In genomic region chr7:102243870-102244269, GRCm38 (mm10) we compare ENCODE assay signal across 10 mouse cellular contexts. TPM values are rescaled to one million over a fixed set of nuclear protein-coding genes. Genes with fewer than 3 reads are reported as not detected.
DNase-seq lines count a peak whose midpoint lies in the region; ATAC-seq and TF ChIP-seq lines count a peak whose summit lies in the region.
"Had no signal": no experiment of that assay in that cellular context is flagged by ENCODE, and none has a peak within 500 bp of the region (broad histone marks: within the 10 kb centered on the region; RNA-seq: fewer than 3 reads in every experiment).

No protein-coding gene starts in this region.

- H3K9ac ChIP-seq in kidney, postnatal 0 days (ENCODE audit: low read depth, low read length) = no peak overlapping the region
- no peak overlapping the region for H3K9ac ChIP-seq in liver, embryonic 15.5 days
- H3K9ac ChIP-seq in forebrain, postnatal 0 days = no peak overlapping the region
- H3K9ac ChIP-seq: heart, embryonic 15.5 days; limb, embryonic 15.5 days had no signal

- peak; percentile 16 for DNase-seq in kidney, postnatal 0 days (ENCODE audit: low spot score)
- DNase-seq in kidney, postnatal 14 days = no peak
- DNase-seq in spleen, postnatal 4 days (ENCODE audit: low spot score in 2 of 2) = peak; percentile 56 to 75
- DNase-seq in forebrain, postnatal 0 days = no peak
- DNase-seq in retina, postnatal 1 day = no peak
- no peak for DNase-seq in urinary bladder, adult 2 months (ENCODE audit: low spot score)

- no peak overlapping the region for H3K4me2 ChIP-seq in kidney, postnatal 0 days (ENCODE audit: low read length)
- H3K4me2 ChIP-seq in liver, embryonic 15.5 days = peak overlapping the region; percentile 98
- H3K4me2 ChIP-seq in forebrain, postnatal 0 days (ENCODE audit: low read depth) = no peak overlapping the region
- H3K4me2 ChIP-seq: heart, embryonic 15.5 days; limb, embryonic 15.5 days had no signal

- no peak for TF ChIP-seq CTCF in kidney, postnatal 0 days (IDR thresholded peaks at IDR 0.05; ENCODE audit: low read depth)
- TF ChIP-seq CTCF in forebrain, postnatal 0 days (IDR thresholded peaks at IDR 0.05; ENCODE audit: low read depth) = no peak

- H3K27me3 ChIP-seq in kidney, postnatal 0 days (ENCODE audit: insufficient read depth, low read length) = no peaks in the 10 kb centered on the region
- no peaks in the 10 kb centered on the region for H3K27me3 ChIP-seq in liver, embryonic 15.5 days
- no peaks in the 10 kb centered on the region for H3K27me3 ChIP-seq in forebrain, postnatal 0 days (ENCODE audit: insufficient read depth, low read length)
- H3K27me3 ChIP-seq: heart, embryonic 15.5 days; limb, embryonic 15.5 days had no signal

- peaks cover 34% of the 10 kb centered on the region for H3K4me1 ChIP-seq in kidney, postnatal 0 days (replicated peaks; ENCODE audit: insufficient read depth, low read length)
- H3K4me1 ChIP-seq in liver, embryonic 15.5 days (replicated peaks) = peaks cover 72% of the 10 kb centered on the region
- no peaks in the 10 kb centered on the region for H3K4me1 ChIP-seq in forebrain, postnatal 0 days (ENCODE audit: insufficient read depth)

- no peak for ATAC-seq in kidney, postnatal 0 days (replicated peaks; ENCODE audit: low FRiP score, low read depth)
- ATAC-seq in granulocyte monocyte progenitor cell, adult 5-6 weeks (replicated peaks; ENCODE audit: poor library complexity, severe bottlenecking) = peak; percentile 55
- no peak for ATAC-seq in liver, embryonic 15.5 days (ENCODE audit: insufficient read depth)
- no peak for ATAC-seq in forebrain, postnatal 0 days

- peaks cover 15% of the 10 kb centered on the region; the same call in 1 of the 2 replicates for H3K36me3 ChIP-seq in kidney, postnatal 0 days (ENCODE audit: insufficient read depth, low read length)
- H3K36me3 ChIP-seq in liver, embryonic 15.5 days (replicated peaks) = peaks cover 50% of the 10 kb centered on the region
- H3K36me3 ChIP-seq in forebrain, postnatal 0 days (ENCODE audit: insufficient read depth) = peaks cover 10% of the 10 kb centered on the region

- no peaks in the 10 kb centered on the region for H3K9me3 ChIP-seq in kidney, postnatal 0 days (replicated peaks; ENCODE audit: low read length)
- H3K9me3 ChIP-seq in liver, embryonic 15.5 days (replicated peaks) = no peaks in the 10 kb centered on the region
- H3K9me3 ChIP-seq in forebrain, postnatal 0 days (ENCODE audit: low read length) = no peaks in the 10 kb centered on the region
- H3K9me3 ChIP-seq: heart, embryonic 15.5 days; limb, embryonic 15.5 days had no signal

- WGBS in kidney, postnatal 0 days = 59% methylated on average over 2 of the region's 2 CpGs
- WGBS in liver, embryonic 15.5 days (ENCODE audit: insufficient replicate concordance) = 24% methylated on average over 2 of the region's 2 CpGs
- WGBS in forebrain, postnatal 0 days = 93% methylated on average over 2 of the region's 2 CpGs

- H3K27ac ChIP-seq in kidney, postnatal 0 days = no peak overlapping the region
- peak overlapping the region; percentile 98 for H3K27ac ChIP-seq in liver, embryonic 15.5 days (replicated peaks)
- no peak overlapping the region for H3K27ac ChIP-seq in forebrain, postnatal 0 days (ENCODE audit: low read depth, low read length)

- no peak overlapping the region for H3K4me3 ChIP-seq in kidney, postnatal 0 days (replicated peaks; ENCODE audit: low read depth, low read length)
- no peak overlapping the region for H3K4me3 ChIP-seq in liver, embryonic 15.5 days (replicated peaks)
- no peak overlapping the region for H3K4me3 ChIP-seq in forebrain, postnatal 0 days (ENCODE audit: low read depth, low read length)
- H3K4me3 ChIP-seq: heart, embryonic 15.5 days; limb, embryonic 15.5 days had no signal

RNA-seq across cellular contexts. Expression of gene Rhog, which starts 12.0 kb away (rescaled TPM):
- 50.6 and 52.1 TPM in 2 replicates for polyA plus RNA-seq in kidney, postnatal 0 days (2015; fragmentation: Nextera tagmentation; extraction: Ambion mirVana)
- total RNA-seq in granulocyte monocyte progenitor cell, adult 5-6 weeks (2014; fragmentation: Nextera tagmentation) = 277 and 290 TPM in 2 replicates
- 52.9 and 57.3 TPM in 2 replicates for total RNA-seq in granulocyte monocyte progenitor cell, adult 5-6 weeks (2017)
- polyA plus RNA-seq in liver, embryonic 15.5 days (2015; fragmentation: Nextera tagmentation; extraction: Ambion mirVana) = 57.4 and 62.3 TPM in 2 replicates
- 5.7 and 7.0 TPM in 2 replicates for total RNA-seq in forebrain, postnatal 0 days (2014; rRNA removed)
- polyA plus RNA-seq in forebrain, postnatal 0 days (2015; fragmentation: Nextera tagmentation; extraction: Ambion mirVana) = 14.4 and 15.5 TPM in 2 replicates
- polyA plus RNA-seq in urinary bladder, adult 2 months (2012; rRNA removed) = 47.2 and 67.2 TPM in 2 replicates

RNA-seq across cellular contexts. Expression of gene Stim1, which starts 23.7 kb away (rescaled TPM):
- polyA plus RNA-seq in kidney, postnatal 0 days (2015; fragmentation: Nextera tagmentation; extraction: Ambion mirVana) = 9.7 and 10.3 TPM in 2 replicates
- 30.5 and 48.2 TPM in 2 replicates for total RNA-seq in granulocyte monocyte progenitor cell, adult 5-6 weeks (2014; fragmentation: Nextera tagmentation)
- total RNA-seq in granulocyte monocyte progenitor cell, adult 5-6 weeks (2017) = 22.9 and 28.3 TPM in 2 replicates
- 14.9 and 16.5 TPM in 2 replicates for polyA plus RNA-seq in liver, embryonic 15.5 days (2015; fragmentation: Nextera tagmentation; extraction: Ambion mirVana)
- total RNA-seq in forebrain, postnatal 0 days (2014; rRNA removed) = 21.2 and 30.5 TPM in 2 replicates
- 12.1 and 15.5 TPM in 2 replicates for polyA plus RNA-seq in forebrain, postnatal 0 days (2015; fragmentation: Nextera tagmentation; extraction: Ambion mirVana)
- 89.4 and 107 TPM in 2 replicates for polyA plus RNA-seq in urinary bladder, adult 2 months (2012; rRNA removed)

RNA-seq across cellular contexts. Expression of gene Pgap2, which starts 33.9 kb away (rescaled TPM):
- polyA plus RNA-seq in kidney, postnatal 0 days (2015; fragmentation: Nextera tagmentation; extraction: Ambion mirVana) = 65.8 and 66.8 TPM in 2 replicates
- total RNA-seq in granulocyte monocyte progenitor cell, adult 5-6 weeks (2014; fragmentation: Nextera tagmentation) = 62.0 and 85.6 TPM in 2 replicates
- 47.1 and 48.4 TPM in 2 replicates for total RNA-seq in granulocyte monocyte progenitor cell, adult 5-6 weeks (2017)
- 22.2 and 23.5 TPM in 2 replicates for polyA plus RNA-seq in liver, embryonic 15.5 days (2015; fragmentation: Nextera tagmentation; extraction: Ambion mirVana)
- 35.9 and 38.2 TPM in 2 replicates for total RNA-seq in forebrain, postnatal 0 days (2014; rRNA removed)
- polyA plus RNA-seq in forebrain, postnatal 0 days (2015; fragmentation: Nextera tagmentation; extraction: Ambion mirVana) = 41.8 and 50.8 TPM in 2 replicates
- polyA plus RNA-seq in urinary bladder, adult 2 months (2012; rRNA removed) = 58.9 and 64.7 TPM in 2 replicates

RNA-seq across cellular contexts. Expression of gene Nup98, which starts 33.9 kb away (rescaled TPM):
- 19.1 and 21.1 TPM in 2 replicates for polyA plus RNA-seq in kidney, postnatal 0 days (2015; fragmentation: Nextera tagmentation; extraction: Ambion mirVana)
- total RNA-seq in granulocyte monocyte progenitor cell, adult 5-6 weeks (2014; fragmentation: Nextera tagmentation) = 59.8 and 78.4 TPM in 2 replicates
- total RNA-seq in granulocyte monocyte progenitor cell, adult 5-6 weeks (2017) = 42.2 and 45.3 TPM in 2 replicates
- 13.4 and 13.5 TPM in 2 replicates for polyA plus RNA-seq in liver, embryonic 15.5 days (2015; fragmentation: Nextera tagmentation; extraction: Ambion mirVana)
- total RNA-seq in forebrain, postnatal 0 days (2014; rRNA removed) = 30.7 and 40.9 TPM in 2 replicates
- 6.2 and 9.5 TPM in 2 replicates for polyA plus RNA-seq in forebrain, postnatal 0 days (2015; fragmentation: Nextera tagmentation; extraction: Ambion mirVana)
- polyA plus RNA-seq in urinary bladder, adult 2 months (2012; rRNA removed) = 17.6 and 20.9 TPM in 2 replicates

Comparison
In these comparisons a context has a peak if more than half of its experiments do, and no peak if none do; other contexts are left out.
1. DNase-seq: peak in kidney, postnatal 0 days (single experiment) and spleen, postnatal 4 days (2 of 2); none in kidney, postnatal 14 days (single experiment), forebrain, postnatal 0 days (single experiment), retina, postnatal 1 day (single experiment) and urinary bladder, adult 2 months (single experiment).